Mouse (Mus musculus): ENCODE data around the gene Gast. TPM values are rescaled to one million over a fixed set of nuclear protein-coding genes. Genes with fewer than 3 reads are reported as not detected.
"Not testable (repeated sequence)": the region's sequence is repeated elsewhere in the genome, so short reads cannot be mapped to it uniquely, and the experiment has no call there.

The Gast gene
- total RNA-seq, 4 experiments from 2014 or later: not detected

GRCm38 (mm10) chr11:100361059-100361458 lies 26.9 kb downstream of the Gast start:
- not testable (repeated sequence) for DNase-seq (ENCODE audit: low spot score in 2 of 2)

DNA sequence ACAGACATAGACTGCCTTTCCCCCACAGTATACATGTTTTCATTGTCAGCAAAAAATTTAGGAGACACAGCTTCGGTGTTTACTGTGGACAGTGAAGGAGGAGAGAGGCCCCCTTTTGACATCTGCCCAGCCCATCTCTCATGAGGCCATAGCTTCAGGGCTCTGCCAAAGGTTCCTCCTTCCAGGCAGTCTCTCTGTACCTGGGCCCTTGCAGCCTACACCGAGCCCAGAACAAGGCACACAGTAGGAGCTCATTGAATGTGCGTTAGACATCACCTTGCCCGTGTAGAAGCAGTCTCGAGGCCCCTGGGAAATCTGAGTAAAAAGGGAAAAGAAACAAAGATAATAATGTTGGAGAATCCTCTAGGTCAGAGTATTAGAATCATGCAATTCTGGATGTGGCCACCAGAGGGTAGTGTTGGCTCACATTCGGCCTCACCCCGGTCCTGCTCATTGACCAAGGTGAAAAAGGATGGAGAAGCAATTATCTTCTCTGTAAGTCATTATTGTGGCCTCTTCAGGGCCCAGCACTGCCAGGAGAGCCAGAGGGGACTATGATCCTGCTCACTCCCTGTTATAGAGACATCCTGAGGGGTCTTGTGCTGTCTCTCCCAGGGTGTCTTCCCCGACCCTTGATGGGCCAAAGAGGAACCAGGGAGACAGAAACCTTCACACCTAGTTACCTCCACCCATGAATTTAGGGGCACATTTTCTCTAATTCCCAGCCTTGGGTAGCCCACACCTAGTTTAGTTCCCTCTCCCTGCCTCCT lies 28.2 kb downstream of the Gast start:
- DNase-seq (ENCODE audit: low spot score in 2 of 2): peak; percentile 44 to 45

DNA sequence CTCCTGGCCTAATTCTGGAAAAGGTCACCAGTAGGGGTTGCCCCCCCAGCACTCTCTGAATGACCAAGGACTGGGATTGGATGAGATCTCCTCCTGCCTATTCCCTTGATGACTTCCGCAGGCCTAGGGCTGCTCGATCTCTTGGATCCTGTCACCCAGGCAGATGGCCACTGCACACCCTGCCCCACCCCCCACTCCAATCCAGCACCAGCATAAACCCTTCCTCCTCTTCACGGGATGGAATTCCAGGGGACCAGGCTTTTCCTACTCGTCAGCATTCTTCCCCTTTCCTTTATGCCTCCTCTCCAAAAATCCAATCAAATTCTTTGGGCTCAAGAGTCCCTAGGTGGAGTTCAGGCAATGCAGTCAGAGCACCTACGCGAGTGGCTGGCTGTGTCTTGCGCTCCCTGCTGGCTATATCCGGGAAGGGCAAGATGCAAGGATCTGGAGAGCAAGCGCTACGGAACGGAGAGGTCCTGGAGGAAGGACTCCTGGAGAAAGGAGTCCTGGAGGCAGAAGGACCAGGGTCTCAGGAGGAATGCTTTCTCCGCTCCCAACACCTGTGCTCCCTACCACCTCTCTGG lies 28.9 kb downstream of the Gast start:
- DNase-seq (ENCODE audit: low spot score in 2 of 2): peak in 1 of 2 experiments; percentile 42

DNA sequence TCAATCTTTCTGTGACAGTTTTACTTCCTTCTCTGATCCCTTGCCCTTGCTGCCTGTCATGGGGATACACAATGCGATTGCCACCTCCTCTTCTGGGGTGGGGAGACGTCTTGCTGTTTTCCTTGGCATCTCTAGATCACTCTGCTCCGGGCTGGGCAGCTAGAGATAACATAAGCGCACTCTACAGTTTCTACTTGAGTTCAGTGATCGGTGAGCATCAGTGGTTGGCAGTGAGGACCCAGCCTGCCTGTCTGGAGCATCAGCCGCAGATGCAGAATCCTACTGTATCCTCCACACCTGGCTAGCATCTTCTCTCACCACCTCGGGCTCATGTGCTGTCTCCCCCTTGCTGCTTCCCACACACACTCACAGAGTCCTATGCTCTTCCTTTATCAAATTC lies 34.9 kb downstream of the Gast start:
- no peak for DNase-seq (ENCODE audit: low spot score in 2 of 2)

DNA sequence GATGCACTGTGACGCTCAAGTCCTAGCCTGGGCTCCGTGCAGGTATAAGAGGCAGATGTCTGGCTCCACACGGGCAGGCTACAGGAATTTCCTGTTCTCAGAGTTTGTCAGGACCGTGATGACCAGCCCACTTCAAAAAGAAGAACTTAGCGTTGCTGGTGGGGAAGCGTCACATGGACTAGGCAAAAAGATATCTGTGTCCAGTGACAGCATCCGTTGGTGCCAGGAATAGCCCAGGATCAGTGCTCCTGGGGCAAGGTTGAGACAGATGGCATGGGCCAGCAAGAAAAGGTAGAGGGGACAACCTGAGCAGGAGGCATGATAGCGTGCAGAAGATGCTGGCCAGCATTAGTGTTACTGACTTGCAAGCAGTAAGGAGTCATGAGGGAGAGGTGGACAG lies 35.6 kb downstream of the Gast start:
- DNase-seq (ENCODE audit: low spot score in 2 of 2): no peak

DNA sequence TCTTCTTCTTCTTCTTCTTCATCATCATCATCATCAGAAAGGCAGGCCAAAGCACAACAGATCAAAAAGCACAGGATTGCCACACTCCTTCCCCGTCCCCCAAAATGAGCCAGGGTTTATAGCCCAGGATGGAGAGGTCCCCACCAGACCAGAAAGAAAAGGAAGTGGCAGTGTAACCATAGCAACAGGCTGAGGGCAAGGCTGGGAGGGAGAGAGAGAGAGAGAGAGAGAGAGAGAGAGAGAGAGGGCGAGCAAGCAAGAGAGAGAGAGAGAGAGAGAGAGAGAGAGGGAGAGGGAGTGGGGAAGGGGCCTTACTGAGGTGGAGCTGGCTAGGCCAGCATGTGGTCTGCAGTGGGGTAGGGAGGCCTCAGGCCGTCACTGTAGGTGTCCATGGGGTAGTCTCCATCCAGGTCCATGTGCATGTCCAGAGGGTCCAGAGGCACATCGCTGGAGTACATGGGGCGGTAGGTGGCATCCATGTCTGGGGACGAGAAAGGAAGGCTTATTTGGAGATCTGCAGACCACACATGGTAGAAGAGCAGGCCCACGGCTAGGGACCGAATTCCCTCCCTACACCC lies 37.9 kb downstream of the Gast start:
- no peak for DNase-seq (ENCODE audit: low spot score in 2 of 2)

GRCm38 (mm10) chr11:100375127-100375526 lies 40.9 kb downstream of the Gast start:
- no peak for DNase-seq (ENCODE audit: low spot score in 2 of 2)

GRCm38 (mm10) chr11:100376005-100376404 lies 41.8 kb downstream of the Gast start:
- no peak for DNase-seq (ENCODE audit: low spot score in 2 of 2)

DNA sequence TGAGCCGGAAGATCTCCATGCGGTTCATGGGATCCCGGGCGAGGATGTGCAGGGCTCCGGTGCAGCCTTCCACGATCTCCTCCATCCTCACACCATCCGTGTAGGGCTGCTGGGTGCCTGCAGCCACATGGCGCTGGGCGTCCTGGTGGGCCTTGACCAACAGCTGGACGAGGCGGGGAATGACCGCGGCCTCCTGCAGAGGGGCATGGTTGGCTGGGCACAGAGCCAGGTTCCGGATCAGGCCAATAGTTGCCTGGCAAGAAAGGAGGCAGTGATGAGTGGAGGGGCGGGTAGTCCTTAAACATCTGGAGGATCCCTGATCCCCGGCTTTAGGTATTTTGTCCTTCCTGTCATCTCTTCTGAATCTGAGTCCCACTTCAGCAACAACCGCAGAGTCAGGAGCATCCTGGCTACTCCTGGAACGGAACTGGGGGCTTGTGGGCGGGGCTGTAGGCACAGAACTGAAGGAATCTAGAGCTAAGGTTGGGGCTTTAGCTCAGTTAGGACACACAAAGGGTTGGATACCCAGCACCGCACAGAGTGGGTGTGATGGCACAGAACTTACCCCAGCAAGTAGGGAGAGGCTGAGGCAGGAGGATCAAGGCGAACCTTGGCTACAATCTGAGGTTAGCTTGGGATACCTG lies 42.7 kb downstream of the Gast start:
- no peak for DNase-seq (ENCODE audit: low spot score in 2 of 2)

- DNase-seq (ENCODE audit: low spot score in 2 of 2): no peak
Observed at GRCm38 (mm10) chr11:100377989-100378388, 43.8 kb downstream of the Gast start.

DNA sequence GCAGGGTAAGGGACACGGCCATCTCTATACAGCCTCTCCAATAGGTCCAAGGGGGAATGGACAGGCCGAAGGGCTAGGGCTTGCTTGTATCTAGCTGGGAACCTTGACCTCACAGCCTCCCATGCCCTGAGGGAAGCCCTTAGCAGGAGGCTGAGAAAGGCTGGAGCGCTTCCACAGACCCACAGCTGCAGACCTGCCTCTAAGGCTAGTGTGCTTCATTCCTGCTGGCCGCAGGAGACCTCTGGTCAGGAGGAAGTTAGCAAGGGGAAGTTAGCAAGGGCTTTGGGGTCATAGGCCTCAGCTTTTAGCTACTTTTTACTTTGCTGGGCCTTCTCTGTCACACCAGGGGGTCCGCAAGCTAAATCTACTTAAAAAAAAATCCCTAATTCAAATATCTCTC lies 44.2 kb downstream of the Gast start:
- no peak for DNase-seq (ENCODE audit: low spot score in 2 of 2)

DNA sequence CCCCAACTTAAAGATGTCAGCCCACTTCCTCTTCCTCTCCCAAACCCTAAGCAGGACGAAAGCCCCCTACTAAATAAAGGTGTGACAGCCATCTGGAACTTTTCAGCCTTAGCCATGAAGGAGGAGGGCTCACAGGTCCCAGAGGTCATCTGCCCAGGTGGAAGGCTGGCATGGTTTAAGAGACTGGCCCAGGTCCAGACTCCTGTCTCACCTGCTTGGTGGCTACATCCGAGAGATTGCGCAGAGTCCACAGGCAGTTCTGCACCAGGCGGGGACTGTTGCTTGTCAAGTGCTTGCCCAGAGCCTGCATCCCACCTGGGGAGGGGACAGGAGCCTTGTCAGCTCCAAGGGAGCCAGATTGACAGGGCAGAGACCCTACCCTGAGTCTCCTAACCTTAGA lies 45.1 kb downstream of the Gast start:
- DNase-seq (ENCODE audit: low spot score in 2 of 2): no peak

GRCm38 (mm10) chr11:100382682-100383081 lies 48.5 kb downstream of the Gast start:
- no peak for DNase-seq (ENCODE audit: low spot score in 2 of 2)

DNA sequence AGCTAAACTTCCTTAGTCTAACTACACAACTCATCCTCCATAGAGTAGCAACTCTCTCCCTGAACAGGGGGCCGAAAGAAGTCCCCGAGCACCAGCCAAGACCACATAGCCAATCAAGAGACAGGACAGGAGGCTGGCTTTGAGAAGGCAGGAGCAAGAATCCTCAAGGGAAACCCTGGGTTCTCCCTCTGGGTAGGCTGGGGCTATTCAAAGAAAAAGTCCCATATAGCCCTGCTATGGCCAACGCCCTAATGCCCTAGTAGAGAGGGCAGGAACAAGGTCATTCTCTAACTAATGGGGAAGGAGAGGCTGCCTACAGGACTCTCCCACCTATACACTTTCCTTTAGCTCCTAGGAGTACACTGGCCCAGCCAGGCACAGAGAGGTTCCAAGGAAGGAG lies 50.8 kb downstream of the Gast start:
- no peak for DNase-seq (ENCODE audit: low spot score in 2 of 2)

DNA sequence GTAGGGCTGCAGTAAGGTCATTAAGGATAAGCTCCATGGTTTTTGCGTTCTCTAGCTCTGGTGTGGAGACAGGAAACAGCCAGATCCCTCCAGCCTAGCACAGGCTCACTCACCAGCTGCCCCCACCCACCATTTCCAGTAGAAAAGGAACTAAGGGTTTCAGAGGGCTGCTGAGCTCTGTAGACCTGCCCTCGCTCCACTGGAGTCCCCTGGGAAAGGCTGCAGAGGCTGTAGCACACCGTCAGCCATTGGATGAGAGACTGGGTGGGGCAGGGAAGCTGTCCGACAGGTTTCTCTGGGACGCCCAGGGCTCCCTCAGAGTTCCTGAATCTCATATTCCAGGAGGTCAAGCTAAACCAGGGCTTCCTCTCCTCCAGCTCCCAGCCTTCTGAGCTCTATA lies 52.4 kb downstream of the Gast start:
- DNase-seq (ENCODE audit: low spot score in 2 of 2): no peak

Other genes with a start within 250 kb of the Gast start
- not detected for gene Krt32, start 246.2 kb upstream of the Gast start, total RNA-seq (2022)
- gene Krt35, start 238.2 kb upstream of the Gast start, total RNA-seq (2022): not detected
- gene Krt36, start 228.8 kb upstream of the Gast start, total RNA-seq (2022): not detected
- gene Krt13, start 212.8 kb upstream of the Gast start, total RNA-seq (2022): not detected
- not detected for gene Krt15, start 198.5 kb upstream of the Gast start, total RNA-seq (2022)
- 1 to 10 TPM in 1 of 4 experiments, under 1 TPM in 1, not detected in 2; 0.35 to 1.1 TPM for gene Krt19, start 185.7 kb upstream of the Gast start, total RNA-seq (2022)
- not detected for gene Krt9, start 141.2 kb upstream of the Gast start, total RNA-seq (2022)
- not detected for gene Krt14, start 126.9 kb upstream of the Gast start, total RNA-seq (2022)
- gene Krt16, start 85.5 kb upstream of the Gast start, total RNA-seq (2022): not detected
- not detected for gene Krt17, start 73.4 kb upstream of the Gast start, total RNA-seq (2022)
- gene Krt42, start 64.5 kb upstream of the Gast start, total RNA-seq (2022): not detected
- 1,000 to 10,000 TPM; 1,612 to 1,857 (median 1,692) TPM for gene Eif1, start 14.5 kb upstream of the Gast start, total RNA-seq (2022)
- gene Hap1, start 21.7 kb downstream of the Gast start, total RNA-seq (2022): under 1 TPM in 2 of 4 experiments, not detected in 2; 0.16 TPM
- 10 to 100 TPM; 52.8 to 86.6 (median 56.6) TPM for gene Jup, start 63.4 kb downstream of the Gast start, total RNA-seq (2022)
- gene P3h4, start 80.4 kb downstream of the Gast start, total RNA-seq (2022): 1 to 10 TPM; 1.5 to 3.5 (median 2.3) TPM
- 1 to 10 TPM; 1.1 to 3.3 (median 2.9) TPM for gene Fkbp10, start 81.3 kb downstream of the Gast start, total RNA-seq (2022)
- 1 to 10 TPM; 6.2 to 8.4 (median 7.7) TPM for gene Nt5c3b, start 107.4 kb downstream of the Gast start, total RNA-seq (2022)
- gene Klhl10, start 107.5 kb downstream of the Gast start, total RNA-seq (2022): under 1 TPM; 0.13 to 0.39 (median 0.33) TPM
- gene Klhl11, start 138.3 kb downstream of the Gast start, total RNA-seq (2022): 1 to 10 TPM; 2.6 to 4.1 (median 3.0) TPM
- 1 to 10 TPM; 6.9 to 8.5 (median 8.0) TPM for gene Acly, start 193.6 kb downstream of the Gast start, total RNA-seq (2022)
- gene Ttc25, start 211.2 kb downstream of the Gast start, total RNA-seq (2022): under 1 TPM; 0.09 to 0.51 (median 0.24) TPM
- 1 to 10 TPM; 2.3 to 5.5 (median 4.2) TPM for gene Cnp, start 240.5 kb downstream of the Gast start, total RNA-seq (2022)

All from gastrocnemius, adult 8-10 months (tissue).